Mouse (Mus musculus): Measurements from ENCODE around the gene Smc6. TPM values are rescaled to one million over a fixed set of nuclear protein-coding genes. Genes with fewer than 3 reads are reported as not detected.

Smc6 gene
- total RNA-seq, 2 experiments from 2014 or later = 31.7 to 38.6 TPM

- no peak for TF ChIP-seq CTCF (conservative IDR thresholded peaks at IDR 0.05)
- DNase-seq (ENCODE audit: low spot score in 2 of 2) = no peak
- no peak overlapping the region for H3K4me3 ChIP-seq
These were observed 45.4 kb downstream of the Smc6 start for GRCm38 (mm10) chr12:11311106-11311505.

GRCm38 (mm10) chr12:11313840-11314239 is 48.2 kb downstream of the Smc6 start:
- no peak for DNase-seq (ENCODE audit: low spot score in 2 of 2)
- H3K4me3 ChIP-seq = no peak overlapping the region
- peak; percentile 70 for TF ChIP-seq CTCF (conservative IDR thresholded peaks at IDR 0.05)
- no peak overlapping the region for H3K27ac ChIP-seq

More at GRCm38 (mm10) chr12:11311106-11311505, 45.4 kb downstream of the Smc6 start:
- no peak overlapping the region for H3K27ac ChIP-seq

GRCm38 (mm10) chr12:11317671-11318070 is 52.0 kb downstream of the Smc6 start:
- Histone ChIP-seq H3K27ac (no peak overlapping the region), H3K4me3 (no peak overlapping the region)
- TF ChIP-seq CTCF (conservative IDR thresholded peaks at IDR 0.05) = no peak
- no peak for DNase-seq (ENCODE audit: low spot score in 2 of 2)

GRCm38 (mm10) chr12:11324480-11324879 is 58.8 kb downstream of the Smc6 start:
- Histone ChIP-seq H3K27ac (no peak overlapping the region), H3K4me3 (no peak overlapping the region)
- no peak for DNase-seq (ENCODE audit: low spot score in 2 of 2)
- TF ChIP-seq CTCF (conservative IDR thresholded peaks at IDR 0.05) = no peak

- TF ChIP-seq CTCF (conservative IDR thresholded peaks at IDR 0.05) = no peak
- peak in 1 of 2 experiments; percentile 3 for DNase-seq (ENCODE audit: low spot score in 2 of 2)
- Histone ChIP-seq H3K4me3 (no peak overlapping the region), H3K27ac (no peak overlapping the region)
These were observed 60.8 kb downstream of the Smc6 start for GRCm38 (mm10) chr12:11326483-11326882.

GRCm38 (mm10) chr12:11336845-11337244 is 71.2 kb downstream of the Smc6 start:
- Histone ChIP-seq H3K27ac (no peak overlapping the region), H3K4me3 (no peak overlapping the region)
- peak; percentile 87 for TF ChIP-seq CTCF (conservative IDR thresholded peaks at IDR 0.05)
- DNase-seq (ENCODE audit: low spot score in 2 of 2) = peak in 1 of 2 experiments; percentile 50

- no peak for DNase-seq (ENCODE audit: low spot score in 2 of 2)
- no peak overlapping the region for H3K27ac ChIP-seq
- no peak overlapping the region for H3K4me3 ChIP-seq
- TF ChIP-seq CTCF (conservative IDR thresholded peaks at IDR 0.05) = no peak
These were observed 72.6 kb downstream of the Smc6 start for GRCm38 (mm10) chr12:11338251-11338650.

- H3K4me3 ChIP-seq = no peak overlapping the region
- no peak for DNase-seq (ENCODE audit: low spot score in 2 of 2)
- H3K27ac ChIP-seq = no peak overlapping the region
- TF ChIP-seq CTCF (conservative IDR thresholded peaks at IDR 0.05) = no peak
These were observed 76.4 kb downstream of the Smc6 start for GRCm38 (mm10) chr12:11342020-11342600.

- no peak for TF ChIP-seq CTCF (conservative IDR thresholded peaks at IDR 0.05)
- Histone ChIP-seq H3K27ac (no peak overlapping the region), H3K4me3 (no peak overlapping the region)
- no peak for DNase-seq (ENCODE audit: low spot score in 2 of 2)
These were observed 80.3 kb downstream of the Smc6 start for GRCm38 (mm10) chr12:11345963-11346362.

- no peak for TF ChIP-seq CTCF (conservative IDR thresholded peaks at IDR 0.05)
- no peak overlapping the region; the same call in 1 of the 2 replicates for H3K27ac ChIP-seq
- H3K4me3 ChIP-seq = no peak overlapping the region
- DNase-seq (ENCODE audit: low spot score in 2 of 2) = peak; percentile 36 to 58
These were observed 82.7 kb downstream of the Smc6 start for GRCm38 (mm10) chr12:11348423-11348822.

GRCm38 (mm10) chr12:11349870-11350269 is 84.2 kb downstream of the Smc6 start:
- H3K4me3 ChIP-seq = no peak overlapping the region
- TF ChIP-seq CTCF (conservative IDR thresholded peaks at IDR 0.05) = no peak
- H3K27ac ChIP-seq = peak overlapping the region; percentile 39; the same call in 1 of the 2 replicates
- no peak for DNase-seq (ENCODE audit: low spot score in 2 of 2)

GRCm38 (mm10) chr12:11350895-11351294 is 85.2 kb downstream of the Smc6 start:
- Histone ChIP-seq H3K27ac (no peak overlapping the region), H3K4me3 (no peak overlapping the region)
- DNase-seq (ENCODE audit: low spot score in 2 of 2) = peak; percentile 68 to 80
- peak; percentile 75 for TF ChIP-seq CTCF (conservative IDR thresholded peaks at IDR 0.05)

GRCm38 (mm10) chr12:11362435-11362834 is 96.7 kb downstream of the Smc6 start:
- DNase-seq (ENCODE audit: low spot score in 2 of 2) = no peak
- TF ChIP-seq CTCF (conservative IDR thresholded peaks at IDR 0.05) = no peak
- Histone ChIP-seq H3K27ac (no peak overlapping the region), H3K4me3 (no peak overlapping the region)

- DNase-seq (ENCODE audit: low spot score in 2 of 2) = no peak
- TF ChIP-seq CTCF (conservative IDR thresholded peaks at IDR 0.05) = no peak
- no peak overlapping the region for H3K27ac ChIP-seq
- no peak overlapping the region for H3K4me3 ChIP-seq
These were observed 99.2 kb downstream of the Smc6 start for GRCm38 (mm10) chr12:11364870-11365269.

Measured in layer of hippocampus, adult 2 months (tissue).